Mouse (Mus musculus) MEL (cell line): ENCODE measurements around the gene Fam32a. TPM values are rescaled to one million over a fixed set of nuclear protein-coding genes. Genes with fewer than 3 reads are reported as not detected.

Experiments used
- DNase-seq: peaks from one replicate; pipeline ENCODE4 v3.0.0; 2011; ENCODE audit warnings: low read depth, low spot score
- H3K27ac ChIP-seq: 2 replicates; pipeline ENCODE4 v1.5.1; 2012; ENCODE audit warnings: low read depth, mild to moderate bottlenecking, control low read depth, low read length, moderate library complexity; ENCODE audit not compliant: control insufficient read depth
- H3K27me3 ChIP-seq, 2 experiments: fragments of 150-350 bp in 1 of 2; sonication (generic) in 1 of 2; 2 replicates each; pipeline ENCODE4 v1.6.1; 2012; ENCODE audit warnings: low read length in 2 of 2, mild to moderate bottlenecking in 2 of 2, improper control_type of control experiment in 1 of 2, moderate library complexity in 1 of 2; ENCODE audit not compliant: insufficient read depth in 2 of 2, control insufficient read depth in 1 of 2
- H3K36me3 ChIP-seq, 2 experiments: 2 replicates each; pipeline ENCODE4 v1.6.1; 2012 to 2014; ENCODE audit warnings: low read length in 2 of 2, improper control_type of control experiment in 1 of 2, inconsistent platforms in 1 of 2, mild to moderate bottlenecking in 1 of 2; ENCODE audit not compliant: insufficient read depth in 2 of 2, control insufficient read depth in 1 of 2
- H3K4me1 ChIP-seq, 2 experiments: fragments of 150-350 bp in 1 of 2; sonication (generic) in 1 of 2; 2 replicates each; pipeline ENCODE4 v1.6.1; 2012; ENCODE audit warnings: low read length in 2 of 2, improper control_type of control experiment in 1 of 2, mild to moderate bottlenecking in 1 of 2; ENCODE audit not compliant: insufficient read depth in 2 of 2, control insufficient read depth in 1 of 2
- H3K4me3 ChIP-seq, 2 experiments: fragments of 150-350 bp in 1 of 2; sonication (generic) in 1 of 2; 2 replicates each; pipeline ENCODE4 v1.5.1; 2012; ENCODE audit warnings: low read depth in 2 of 2, low read length in 2 of 2, mild to moderate bottlenecking in 2 of 2, moderate library complexity in 2 of 2, control low read depth in 1 of 2, improper control_type of control experiment in 1 of 2; ENCODE audit not compliant: control insufficient read depth in 1 of 2, insufficient read depth in 1 of 2
- H3K79me2 ChIP-seq: 2 replicates; pipeline ENCODE4 v1.6.1; 2012; ENCODE audit warnings: mild to moderate bottlenecking, low read length, moderate library complexity; ENCODE audit not compliant: control insufficient read depth, poor library complexity, insufficient read depth
- H3K9ac ChIP-seq: 2 replicates; pipeline ENCODE4 v1.6.1; 2012; ENCODE audit warnings: low read depth, mild to moderate bottlenecking, control low read depth, low read length, moderate library complexity; ENCODE audit not compliant: control insufficient read depth, poor library complexity, severe bottlenecking
- H3K9me3 ChIP-seq: fragments of 150-350 bp; sonication (generic); replicated peaks from 2 replicates; pipeline ENCODE4 v1.6.1; 2012; ENCODE audit warnings: mild to moderate bottlenecking, low read length, improper control_type of control experiment, moderate library complexity; ENCODE audit not compliant: insufficient read depth
- BHLHE40 ChIP-seq: IDR thresholded peaks from 2 replicates; pipeline ENCODE4 v1.6.1; 2012; ENCODE audit warnings: low read depth, mild to moderate bottlenecking, inconsistent platforms, low read length, improper control_type of control experiment, borderline replicate concordance
- CHD2 ChIP-seq: IDR thresholded peaks from 2 replicates; pipeline ENCODE4 v1.6.1; 2011; ENCODE audit warnings: low read length, improper control_type of control experiment
- E2F4 ChIP-seq: IDR thresholded peaks from 2 replicates; pipeline ENCODE4 v1.6.1; 2011; ENCODE audit warnings: low read depth, low read length, improper control_type of control experiment, borderline replicate concordance
- ETS1 ChIP-seq: IDR thresholded peaks from 2 replicates; pipeline ENCODE4 v1.6.1; 2012; ENCODE audit warnings: low read depth, mild to moderate bottlenecking, inconsistent platforms, low read length, improper control_type of control experiment, moderate library complexity
- GABPA ChIP-seq: IDR thresholded peaks from 2 replicates; pipeline ENCODE4 v1.6.1; 2012; ENCODE audit warnings: low read depth, mild to moderate bottlenecking, inconsistent platforms, low read length, improper control_type of control experiment, moderate library complexity
- HCFC1 ChIP-seq: IDR thresholded peaks from 2 replicates; pipeline ENCODE4 v1.6.1; 2012; ENCODE audit warnings: low read depth, mild to moderate bottlenecking, inconsistent platforms, low read length, improper control_type of control experiment, moderate library complexity
- KAT2A ChIP-seq: conservative IDR thresholded peaks from 2 replicates; pipeline ENCODE4 v1.6.1; 2012; ENCODE audit warnings: low read depth, low read length, improper control_type of control experiment, inconsistent platforms
- MAFK ChIP-seq: IDR thresholded peaks from 2 replicates; pipeline ENCODE4 v1.6.1; 2011; ENCODE audit warnings: low read depth, mild to moderate bottlenecking, low read length, improper control_type of control experiment, borderline replicate concordance
- MAX ChIP-seq: IDR thresholded peaks from 2 replicates; pipeline ENCODE4 v1.6.1; 2011; ENCODE audit warnings: low read length, improper control_type of control experiment
- MAZ ChIP-seq: IDR thresholded peaks from 2 replicates; pipeline ENCODE4 v1.6.1; 2012; ENCODE audit warnings: low read depth, mild to moderate bottlenecking, inconsistent platforms, low read length, improper control_type of control experiment
- MYB ChIP-seq: IDR thresholded peaks from 2 replicates; pipeline ENCODE4 v1.6.1; 2011; ENCODE audit warnings: mild to moderate bottlenecking, low read depth, low read length, improper control_type of control experiment
- MYC ChIP-seq: IDR thresholded peaks from 2 replicates; pipeline ENCODE4 v1.6.1; 2011; ENCODE audit warnings: low read depth, mild to moderate bottlenecking, low read length, improper control_type of control experiment, moderate library complexity
- POLR2A ChIP-seq, 2 experiments: IDR thresholded peaks; 2 replicates each; pipeline ENCODE4 v1.6.1; 2011 to 2012; ENCODE audit warnings: low read length in 2 of 2, mild to moderate bottlenecking in 2 of 2, control low read depth in 1 of 2, improper control_type of control experiment in 1 of 2, low read depth in 1 of 2, moderate library complexity in 1 of 2; ENCODE audit not compliant: control insufficient read depth in 1 of 2, insufficient read depth in 1 of 2, poor library complexity in 1 of 2
- POLR2AphosphoS2 ChIP-seq: IDR thresholded peaks from 2 replicates; pipeline ENCODE4 v1.6.1; 2011; ENCODE audit warnings: low read length, improper control_type of control experiment
- RAD21 ChIP-seq: IDR thresholded peaks from 2 replicates; pipeline ENCODE4 v1.6.1; 2011; ENCODE audit warnings: mild to moderate bottlenecking, low read depth, low read length, improper control_type of control experiment
- SMC3 ChIP-seq: IDR thresholded peaks from 2 replicates; pipeline ENCODE4 v1.6.1; 2011; ENCODE audit warnings: low read depth, low read length, improper control_type of control experiment
- TAL1 ChIP-seq: IDR thresholded peaks from 2 replicates; pipeline ENCODE4 v1.6.1; 2012; ENCODE audit warnings: mild to moderate bottlenecking, inconsistent platforms, low read length, moderate library complexity, mixed read lengths
- TBP ChIP-seq: IDR thresholded peaks from 2 replicates; pipeline ENCODE4 v1.8.0; 2011; ENCODE audit warnings: low read depth, low read length, improper control_type of control experiment
- ZC3H11A ChIP-seq: IDR thresholded peaks from 2 replicates; pipeline ENCODE4 v1.6.1; 2012; ENCODE audit warnings: low read depth, mild to moderate bottlenecking, inconsistent platforms, low read length, improper control_type of control experiment
- ZMIZ1 ChIP-seq: IDR thresholded peaks from 2 replicates; pipeline ENCODE4 v1.6.1; 2012; ENCODE audit warnings: low read depth, mild to moderate bottlenecking, inconsistent platforms, low read length, improper control_type of control experiment, moderate library complexity
- ZNF384 ChIP-seq: IDR thresholded peaks from 2 replicates; pipeline ENCODE4 v1.6.1; 2012; ENCODE audit warnings: low read depth, mild to moderate bottlenecking, inconsistent platforms, low read length, improper control_type of control experiment
- polyA plus RNA-seq, 2 experiments: library from polyadenylated mRNA; stranded (reverse) in 1 of 2; unstranded in 1 of 2; fragments of >175 nt in 1 of 2; fragments of >200 nt in 1 of 2; gene quantifications; 2 replicates each; pipeline versions ENCODE4 v1.2.1 to v1.2.4; 2012; ENCODE audit warnings: low replicate concordance in 2 of 2, low read depth in 1 of 2; ENCODE audit not compliant: insufficient read length in 2 of 2, insufficient read depth in 1 of 2, missing spikeins in 1 of 2
- total RNA-seq: library from RNA; depleted of rRNA; stranded (reverse); fragments of 300-350 nt; gene quantifications from 2 replicates; pipeline ENCODE4 v1.2.3, GENCODE M21; 2012

Gene Fam32a
- total and polyA plus RNA-seq, 3 experiments = 45.5 to 45.9 TPM; not detected in 1

DNA sequence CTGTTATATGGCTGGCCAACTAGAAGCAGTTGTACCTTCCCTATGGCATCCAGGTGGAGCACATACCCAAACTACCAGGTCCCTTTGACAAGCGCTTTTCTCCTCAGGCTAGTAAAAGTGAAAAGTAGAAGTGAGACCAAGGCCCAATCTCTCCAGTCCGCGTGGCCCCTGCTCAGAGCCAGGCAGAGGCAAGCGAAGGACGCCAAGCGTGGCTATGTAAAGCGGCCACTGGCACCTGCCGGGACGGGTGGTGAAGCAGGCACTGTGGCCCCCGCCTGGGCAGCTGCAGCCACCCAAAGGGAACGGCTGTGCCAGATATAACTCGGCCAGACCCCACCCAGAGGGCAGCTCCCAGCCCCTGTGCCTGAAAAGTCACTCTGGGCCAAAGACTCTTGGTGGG is 51.1 kb downstream of the Fam32a start:
- DNase-seq = no peak
- Histone ChIP-seq H3K9me3 (no peaks in the 10 kb centered on the region), H3K36me3 (peaks cover 0 to 20% of the 10 kb centered on the region in 2 experiments; a peak in 2 of 4 replicates), H3K4me1 (peaks cover 0 to 33% of the 10 kb centered on the region in 2 experiments; a peak in 2 of 4 replicates), H3K27ac (no peak overlapping the region), H3K27me3 (no peaks in the 10 kb centered on the region), H3K4me3 (no peak overlapping the region), H3K79me2 (no peaks in the 10 kb centered on the region), H3K9ac (no peak overlapping the region)
- TF ChIP-seq ZC3H11A (no peak), MAZ (no peak), E2F4 (no peak), POLR2A (IDR thresholded peaks at IDR 0.05; ENCODE audit: control insufficient read depth in 1 of 2, insufficient read depth in 1 of 2, low read depth in 1 of 2, low read length in 2 of 2, poor library complexity in 1 of 2) (no peak), MAFK (no peak), ZNF384 (no peak), TAL1 (no peak), RAD21 (no peak), ZMIZ1 (no peak), TBP (no peak), HCFC1 (no peak), MAX (no peak), GABPA (no peak), POLR2AphosphoS2 (no peak), MYC (no peak), ETS1 (no peak), KAT2A (no peak), CHD2 (no peak), SMC3 (no peak), MYB (no peak)

DNA sequence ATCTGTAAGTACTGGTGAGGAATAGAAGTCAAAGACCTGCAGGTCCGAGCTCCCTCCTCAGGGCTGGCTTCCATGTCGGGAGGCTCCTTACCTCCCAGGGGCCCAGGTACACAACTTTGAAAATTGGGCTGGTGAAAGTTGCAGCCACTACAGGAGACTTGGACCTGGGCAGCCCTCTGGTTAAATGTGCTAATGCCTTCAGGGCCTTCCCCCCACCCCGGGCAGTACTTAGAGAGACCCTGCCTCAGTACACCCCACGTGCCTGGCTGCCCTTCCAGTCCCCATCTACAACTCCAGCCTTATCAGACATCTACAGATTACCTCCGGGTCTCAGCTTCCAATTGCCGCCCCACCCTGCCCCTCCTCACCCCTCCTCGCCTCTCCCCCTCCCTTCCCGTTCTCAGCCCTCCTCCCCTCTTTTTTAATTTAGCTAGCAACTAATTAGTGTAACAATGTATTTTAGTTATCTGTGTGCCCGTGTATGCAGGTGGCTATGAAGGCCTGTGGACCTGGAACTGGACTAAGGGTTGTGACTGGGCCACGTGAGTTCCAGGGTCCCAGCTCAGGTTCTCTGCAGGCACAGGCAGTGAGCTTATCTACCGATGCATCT is 51.6 kb downstream of the Fam32a start:
- H3K4me3 ChIP-seq = no peak overlapping the region
- no peak for TF ChIP-seq MYC
- no peak for TF ChIP-seq BHLHE40
- no peak for DNase-seq
- H3K4me1 ChIP-seq = peaks cover 0 to 33% of the 10 kb centered on the region in 2 experiments; a peak in 2 of 4 replicates
- no peaks in the 10 kb centered on the region for H3K79me2 ChIP-seq
- peaks cover 0 to 20% of the 10 kb centered on the region in 2 experiments; a peak in 2 of 4 replicates for H3K36me3 ChIP-seq
- no peak overlapping the region for H3K27ac ChIP-seq
- H3K9me3 ChIP-seq = no peaks in the 10 kb centered on the region
- no peaks in the 10 kb centered on the region for H3K27me3 ChIP-seq
- H3K9ac ChIP-seq = no peak overlapping the region
